Mouse (Mus musculus): Measurements from ENCODE around the gene Cers6. TPM values are rescaled to one million over a fixed set of nuclear protein-coding genes. Genes with fewer than 3 reads are reported as not detected.

The Cers6 gene
- polyA plus RNA-seq, 1 experiment from 2014 or later = 21.3 TPM

DNA sequence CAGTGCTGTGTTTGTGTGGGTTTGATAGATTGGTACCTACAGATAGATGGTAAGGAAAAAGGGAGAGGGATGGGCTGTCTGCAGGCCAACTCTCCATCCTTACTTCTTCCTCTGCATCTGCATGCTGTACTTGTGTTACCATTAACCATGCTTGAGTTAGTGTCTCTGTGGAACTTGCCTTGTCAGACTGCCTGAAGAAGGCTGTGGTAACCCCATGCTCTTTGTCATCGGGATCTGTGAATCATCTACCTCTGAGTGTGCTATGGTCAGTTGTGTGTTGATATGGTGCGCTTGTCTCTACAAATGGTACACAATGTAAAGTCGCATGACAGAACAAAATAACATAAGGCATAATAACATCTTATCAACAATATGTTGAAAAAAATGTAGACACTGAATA is 94.9 kb downstream of the Cers6 start:
- H3K36me3 ChIP-seq = no peaks in the 10 kb centered on the region
- no peak overlapping the region for H3K9ac ChIP-seq
- H3K4me1 ChIP-seq = no peaks in the 10 kb centered on the region
- no peak overlapping the region for H3K4me3 ChIP-seq
- no peaks in the 10 kb centered on the region for H3K27me3 ChIP-seq
- no peaks in the 10 kb centered on the region for H3K9me3 ChIP-seq
- H3K27ac ChIP-seq = no peak overlapping the region
- no peak overlapping the region for H3K4me2 ChIP-seq
- ATAC-seq (ENCODE audit: borderline replicate concordance, extremely low read depth, low FRiP score, low TSS enrichment) = no peak
- 88% methylated on average over 3 of the region's 3 CpGs for WGBS

DNA sequence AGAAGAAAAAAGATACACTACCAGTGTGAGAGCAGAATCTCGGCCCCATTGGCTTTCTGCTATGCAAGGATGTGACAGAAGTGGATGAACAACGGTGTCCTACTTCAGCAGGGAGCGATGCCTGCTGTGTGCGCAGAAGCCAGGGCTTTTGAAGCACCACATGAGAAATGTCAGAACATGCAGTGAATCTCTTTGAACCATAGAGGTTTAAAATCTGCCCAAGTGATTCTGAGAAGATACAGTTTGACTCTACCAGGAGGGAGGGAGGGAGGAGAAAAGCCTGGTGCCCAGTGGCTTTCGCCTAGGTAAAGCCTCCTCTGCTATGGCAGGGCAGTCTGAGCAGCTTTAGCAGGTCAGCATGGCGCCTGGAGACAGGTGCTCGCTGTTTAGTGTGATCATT is 96.6 kb downstream of the Cers6 start:
- ATAC-seq (ENCODE audit: borderline replicate concordance, extremely low read depth, low FRiP score, low TSS enrichment) = no peak
- no peak overlapping the region for H3K9ac ChIP-seq
- no peak overlapping the region for H3K4me2 ChIP-seq
- H3K9me3 ChIP-seq = no peaks in the 10 kb centered on the region
- no peaks in the 10 kb centered on the region for H3K27me3 ChIP-seq
- WGBS = 74% methylated on average over 7 of the region's 7 CpGs
- no peak overlapping the region for H3K4me3 ChIP-seq
- H3K36me3 ChIP-seq = no peaks in the 10 kb centered on the region
- no peak overlapping the region for H3K27ac ChIP-seq
- H3K4me1 ChIP-seq = no peaks in the 10 kb centered on the region

DNA sequence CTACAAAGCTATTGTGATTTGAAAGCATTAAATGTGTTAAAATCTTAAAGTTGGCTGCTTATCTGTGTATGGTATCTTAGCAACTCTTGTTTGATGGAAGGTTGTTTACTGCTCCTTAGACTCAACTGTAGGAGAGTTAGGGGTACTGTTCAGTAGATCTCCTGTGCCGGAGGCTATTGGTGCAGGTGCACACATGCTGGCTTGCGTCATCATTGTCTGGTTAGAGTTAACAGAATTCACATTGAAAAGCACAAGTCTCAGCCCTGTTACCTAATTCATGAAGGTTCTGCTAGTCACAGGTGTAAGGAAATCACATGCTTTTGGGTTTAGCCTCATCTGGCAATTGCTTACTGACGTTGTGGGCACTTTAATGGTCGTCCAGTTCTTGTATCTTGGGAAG is 98.3 kb downstream of the Cers6 start:
- Histone ChIP-seq H3K9ac (no peak overlapping the region), H3K4me2 (no peak overlapping the region), H3K4me3 (no peak overlapping the region), H3K4me1 (no peaks in the 10 kb centered on the region), H3K27me3 (no peaks in the 10 kb centered on the region), H3K27ac (no peak overlapping the region), H3K9me3 (no peaks in the 10 kb centered on the region), H3K36me3 (no peaks in the 10 kb centered on the region)
- no peak for ATAC-seq (ENCODE audit: borderline replicate concordance, extremely low read depth, low FRiP score, low TSS enrichment)
- WGBS = 86% methylated on average over 4 of the region's 4 CpGs

DNA sequence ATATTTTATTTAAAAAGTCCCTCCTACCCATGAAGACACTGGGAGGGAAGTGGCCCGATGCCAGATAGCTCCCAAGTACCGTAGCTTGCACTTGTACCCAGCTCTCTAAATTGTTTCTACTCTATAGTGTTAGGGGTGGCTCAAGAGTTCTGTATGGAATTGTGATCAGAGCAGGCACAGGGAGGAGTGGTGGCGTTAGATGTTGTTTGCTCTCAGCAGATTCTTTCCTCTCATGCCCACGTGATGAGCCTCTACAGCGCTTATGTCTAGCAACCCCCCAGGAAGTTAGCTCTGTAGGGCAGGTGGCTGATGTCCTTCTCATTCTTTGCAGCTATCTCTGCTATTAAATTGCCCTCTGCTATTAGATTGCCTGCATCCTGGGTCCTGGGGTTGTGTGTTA is 98.8 kb downstream of the Cers6 start:
- H3K4me3 ChIP-seq = no peak overlapping the region
- no peak overlapping the region for H3K27ac ChIP-seq
- H3K4me1 ChIP-seq = no peaks in the 10 kb centered on the region
- 73% methylated on average over 5 of the region's 5 CpGs for WGBS
- H3K4me2 ChIP-seq = no peak overlapping the region
- no peaks in the 10 kb centered on the region for H3K9me3 ChIP-seq
- H3K9ac ChIP-seq = no peak overlapping the region
- ATAC-seq (ENCODE audit: borderline replicate concordance, extremely low read depth, low FRiP score, low TSS enrichment) = no peak
- no peaks in the 10 kb centered on the region for H3K27me3 ChIP-seq
- no peaks in the 10 kb centered on the region for H3K36me3 ChIP-seq

DNA sequence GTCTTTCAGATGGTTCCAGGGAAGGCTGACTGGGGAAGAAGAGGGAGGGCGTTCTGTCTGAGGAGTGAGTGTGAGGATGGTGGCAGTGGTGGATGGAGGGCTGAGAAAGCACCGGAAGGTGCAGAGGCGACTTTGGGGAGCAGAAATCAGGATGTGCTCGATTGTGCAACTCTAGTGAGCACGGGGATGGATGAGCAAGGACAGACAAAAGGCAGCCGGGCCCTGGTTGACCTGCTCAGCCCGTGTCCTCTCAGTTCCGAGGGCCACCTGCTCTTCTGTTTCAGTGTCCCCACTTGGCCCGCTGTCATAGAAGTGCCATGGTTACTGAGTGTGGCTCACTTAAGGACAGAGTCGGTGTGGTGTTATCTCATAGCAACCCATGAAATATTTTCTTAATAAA is 99.4 kb downstream of the Cers6 start:
- Histone ChIP-seq H3K9me3 (no peaks in the 10 kb centered on the region), H3K27me3 (no peaks in the 10 kb centered on the region), H3K4me3 (no peak overlapping the region), H3K9ac (no peak overlapping the region), H3K4me2 (no peak overlapping the region), H3K4me1 (no peaks in the 10 kb centered on the region), H3K36me3 (no peaks in the 10 kb centered on the region), H3K27ac (no peak overlapping the region)
- no peak for ATAC-seq (ENCODE audit: borderline replicate concordance, extremely low read depth, low FRiP score, low TSS enrichment)
- 83% methylated on average over 10 of the region's 10 CpGs for WGBS

DNA sequence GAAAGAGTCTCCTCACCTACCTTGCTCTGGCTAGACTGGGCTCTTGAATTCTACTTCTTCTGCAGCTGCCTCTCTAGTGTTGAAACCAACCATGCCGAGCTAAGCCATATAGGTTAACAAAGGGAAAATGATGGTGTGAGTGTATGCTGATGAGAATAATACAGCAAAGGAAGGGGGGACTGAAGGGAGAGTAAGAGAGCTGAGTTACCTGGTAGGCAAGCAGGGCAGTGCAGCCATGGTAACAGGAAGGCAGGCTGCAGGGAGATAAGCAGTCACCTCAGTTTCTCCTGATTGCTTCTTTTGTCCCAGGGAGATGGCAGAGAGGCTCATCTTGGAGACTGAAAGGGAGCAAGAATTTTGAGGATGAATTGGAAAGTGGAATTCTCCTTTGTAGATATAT is 105.1 kb downstream of the Cers6 start:
- Histone ChIP-seq H3K4me2 (no peak overlapping the region), H3K27me3 (no peaks in the 10 kb centered on the region), H3K36me3 (no peaks in the 10 kb centered on the region), H3K4me3 (no peak overlapping the region), H3K4me1 (no peaks in the 10 kb centered on the region), H3K27ac (no peak overlapping the region), H3K9me3 (no peaks in the 10 kb centered on the region), H3K9ac (no peak overlapping the region)
- no peak for ATAC-seq (ENCODE audit: borderline replicate concordance, extremely low read depth, low FRiP score, low TSS enrichment)
- WGBS = 67% methylated on average over 1 of the region's 1 CpGs

DNA sequence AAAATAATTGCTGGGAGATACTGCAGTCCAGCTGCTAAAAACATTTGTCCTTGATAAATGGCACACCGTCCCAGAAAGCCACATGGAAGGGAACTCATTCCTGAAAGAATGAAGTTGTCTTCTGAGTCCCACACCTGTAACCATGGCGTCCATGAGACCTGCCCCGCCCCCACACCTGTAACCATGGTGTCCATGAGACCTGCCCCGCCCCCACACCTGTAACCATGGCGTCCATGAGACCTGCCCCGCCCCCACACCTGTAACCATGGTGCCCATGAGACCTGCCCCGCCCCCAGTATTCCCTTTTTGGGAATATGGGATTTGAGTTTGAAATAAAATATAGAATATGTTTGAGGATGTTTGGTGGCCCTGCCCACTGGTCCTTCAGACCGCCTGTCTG is 106.8 kb downstream of the Cers6 start:
- ATAC-seq (ENCODE audit: borderline replicate concordance, extremely low read depth, low FRiP score, low TSS enrichment) = no peak
- H3K4me3 ChIP-seq = no peak overlapping the region
- WGBS = 84% methylated on average over 8 of the region's 8 CpGs

DNA sequence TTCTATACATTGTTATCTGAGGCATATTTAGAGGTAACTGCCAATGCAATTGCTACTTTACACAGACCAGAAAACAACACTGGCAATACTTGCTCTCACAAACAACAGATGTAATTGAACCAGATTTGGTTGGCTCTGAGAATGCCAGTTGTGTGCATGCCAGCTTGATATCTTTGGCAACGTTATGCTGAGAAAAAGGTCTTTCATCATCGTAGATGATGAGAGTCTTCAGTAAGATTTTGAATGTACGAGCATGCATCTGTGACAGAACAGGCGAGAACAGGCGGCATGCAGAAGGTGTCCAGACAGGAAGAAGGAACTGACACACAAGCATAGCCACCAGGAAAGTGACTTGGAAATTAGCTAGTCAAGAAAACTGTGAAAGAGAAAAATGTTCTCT is 110.6 kb downstream of the Cers6 start:
- H3K9ac ChIP-seq = no peak overlapping the region
- no peaks in the 10 kb centered on the region for H3K27me3 ChIP-seq
- H3K4me1 ChIP-seq = 0 out of 2 replicates have a peak, but pooled peaks cover under 1% of the 10 kb centered on the region
- ATAC-seq (ENCODE audit: borderline replicate concordance, extremely low read depth, low FRiP score, low TSS enrichment) = no peak
- no peak overlapping the region for H3K4me2 ChIP-seq
- 85% methylated on average over 5 of the region's 5 CpGs for WGBS
- H3K27ac ChIP-seq = no peak overlapping the region
- H3K36me3 ChIP-seq = no peaks in the 10 kb centered on the region
- H3K4me3 ChIP-seq = no peak overlapping the region
- H3K9me3 ChIP-seq = no peaks in the 10 kb centered on the region

More for the DNA sequence above, 106.8 kb downstream of the Cers6 start:
- no peak overlapping the region for H3K27ac ChIP-seq
- no peaks in the 10 kb centered on the region for H3K36me3 ChIP-seq
- no peaks in the 10 kb centered on the region for H3K9me3 ChIP-seq
- no peaks in the 10 kb centered on the region for H3K4me1 ChIP-seq
- H3K9ac ChIP-seq = no peak overlapping the region
- no peak overlapping the region for H3K4me2 ChIP-seq
- no peaks in the 10 kb centered on the region for H3K27me3 ChIP-seq

DNA sequence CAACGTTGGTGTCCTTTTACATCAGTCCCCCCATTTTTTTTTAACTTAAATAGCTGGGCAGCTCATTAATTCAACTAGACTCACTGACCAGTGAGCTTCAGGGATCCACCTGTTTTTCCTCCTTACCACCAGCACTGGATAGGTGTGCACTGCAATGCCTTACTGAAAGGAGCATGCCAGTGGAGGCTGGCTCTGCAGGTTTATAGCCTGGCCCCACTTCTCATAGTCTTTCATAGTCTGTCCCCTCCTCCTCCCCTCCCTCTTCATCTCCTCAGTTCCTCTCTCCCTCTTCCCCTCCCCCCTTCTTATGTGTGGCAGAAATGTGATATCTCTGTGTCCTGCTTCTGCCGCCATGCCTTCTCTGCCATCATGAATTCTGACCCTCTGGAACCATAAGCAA is 112.5 kb downstream of the Cers6 start:
- no peaks in the 10 kb centered on the region for H3K36me3 ChIP-seq
- no peaks in the 10 kb centered on the region for H3K27me3 ChIP-seq
- H3K9ac ChIP-seq = no peak overlapping the region
- no peak overlapping the region for H3K4me3 ChIP-seq
- H3K4me1 ChIP-seq = peaks cover 4% of the 10 kb centered on the region
- H3K27ac ChIP-seq = no peak overlapping the region
- H3K4me2 ChIP-seq = no peak overlapping the region
- no peaks in the 10 kb centered on the region for H3K9me3 ChIP-seq
- 74% methylated on average over 2 of the region's 2 CpGs for WGBS
- ATAC-seq (ENCODE audit: borderline replicate concordance, extremely low read depth, low FRiP score, low TSS enrichment) = no peak

DNA sequence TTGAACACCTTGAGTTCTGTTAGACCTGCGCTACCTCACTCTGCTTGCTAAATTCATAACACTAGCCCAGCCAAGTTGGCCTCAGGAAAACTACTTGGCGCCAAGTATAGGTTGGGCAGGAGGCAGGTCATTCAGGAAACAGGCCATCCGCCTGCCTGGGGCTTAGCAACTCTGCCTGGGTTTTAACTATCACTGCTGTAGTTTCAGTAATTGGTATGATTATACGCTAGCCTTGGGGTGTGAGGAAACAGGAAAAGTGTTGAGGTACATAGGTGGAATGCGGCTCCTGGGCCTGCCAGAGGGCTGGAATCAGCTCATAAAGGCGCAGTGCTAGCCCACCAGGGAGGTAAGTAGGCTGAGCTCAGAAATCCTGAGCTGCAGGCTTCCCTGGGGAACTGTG is 114.0 kb downstream of the Cers6 start:
- Histone ChIP-seq H3K36me3 (no peaks in the 10 kb centered on the region), H3K9me3 (no peaks in the 10 kb centered on the region), H3K4me1 (peaks cover 7% of the 10 kb centered on the region), H3K4me3 (no peak overlapping the region), H3K9ac (no peak overlapping the region), H3K27ac (no peak overlapping the region), H3K4me2 (no peak overlapping the region), H3K27me3 (no peaks in the 10 kb centered on the region)
- no peak for ATAC-seq (ENCODE audit: borderline replicate concordance, extremely low read depth, low FRiP score, low TSS enrichment)
- 86% methylated on average over 6 of the region's 6 CpGs for WGBS

DNA sequence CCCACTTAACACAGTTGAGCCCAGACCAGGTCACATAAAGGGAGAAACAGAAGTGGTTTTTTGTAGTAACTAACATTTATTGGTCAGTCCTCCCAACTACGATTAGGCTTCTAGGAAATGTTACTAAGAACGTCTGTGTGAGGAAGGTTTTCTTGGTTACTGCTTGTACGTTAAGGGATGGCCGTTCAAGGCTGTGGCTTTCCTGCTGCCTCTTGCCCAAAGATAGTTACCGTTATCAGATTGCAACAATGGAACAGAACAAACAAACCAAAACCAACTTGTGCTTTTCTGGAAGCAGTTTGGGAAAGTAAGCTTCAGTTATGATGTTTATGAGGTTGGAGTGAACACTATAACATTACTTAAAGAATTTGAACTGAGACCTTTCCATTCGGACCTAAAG is 114.5 kb downstream of the Cers6 start:
- Histone ChIP-seq H3K4me1 (peaks cover 7% of the 10 kb centered on the region), H3K4me2 (no peak overlapping the region), H3K4me3 (no peak overlapping the region), H3K9ac (no peak overlapping the region), H3K27ac (no peak overlapping the region), H3K27me3 (no peaks in the 10 kb centered on the region), H3K36me3 (no peaks in the 10 kb centered on the region), H3K9me3 (no peaks in the 10 kb centered on the region)
- 75% methylated on average over 6 of the region's 6 CpGs for WGBS
- no peak for ATAC-seq (ENCODE audit: borderline replicate concordance, extremely low read depth, low FRiP score, low TSS enrichment)

DNA sequence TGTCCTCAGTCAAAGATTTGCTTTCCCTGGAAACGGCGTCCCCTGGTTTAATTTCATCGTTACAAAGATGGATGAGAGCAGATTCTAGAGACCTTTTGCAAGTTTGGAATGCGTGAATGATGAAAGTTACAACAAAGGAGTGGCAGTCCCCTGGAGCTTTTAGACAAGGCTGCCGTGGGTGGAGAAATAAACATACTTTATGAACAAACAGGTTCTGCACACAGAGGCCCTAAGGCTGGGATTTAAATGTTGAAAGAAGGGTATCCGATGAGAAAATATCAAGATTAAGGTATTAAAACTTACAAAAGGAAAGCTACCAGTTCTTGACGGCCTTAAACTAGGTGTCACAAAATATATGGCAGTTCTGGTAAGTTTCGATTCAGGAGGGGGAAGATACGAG is 117.0 kb downstream of the Cers6 start:
- H3K36me3 ChIP-seq = no peaks in the 10 kb centered on the region
- no peak for ATAC-seq (ENCODE audit: borderline replicate concordance, extremely low read depth, low FRiP score, low TSS enrichment)
- no peak overlapping the region for H3K9ac ChIP-seq
- 49% methylated on average over 9 of the region's 9 CpGs for WGBS
- H3K27me3 ChIP-seq = no peaks in the 10 kb centered on the region
- no peaks in the 10 kb centered on the region for H3K9me3 ChIP-seq
- no peak overlapping the region for H3K4me3 ChIP-seq
- peaks cover 21% of the 10 kb centered on the region for H3K4me1 ChIP-seq
- H3K27ac ChIP-seq = no peak overlapping the region
- no peak overlapping the region for H3K4me2 ChIP-seq
